Mouse (Mus musculus) small intestine, adult 10 weeks (tissue): ENCODE data around the gene 4933415A04Rik. TPM values are rescaled to one million over a fixed set of nuclear protein-coding genes. Genes with fewer than 3 reads are reported as not detected.

Source experiments
- polyA plus RNA-seq: library from polyadenylated mRNA; stranded (reverse); fragments of 350-450 nt; fragmentation: Illumina TruSeq; extraction: RNeasy Lipid Tissue Mini Kit (QIAGEN cat#74804); gene quantifications from one replicate; pipeline ENCODE4 v1.2.3, GENCODE M21; 2014; ENCODE audit warnings: low replicate concordance

4933415A04Rik gene
- polyA plus RNA-seq: 0.26 TPM

GRCm38 (mm10) chr11:43586324-43587090, at the start of gene 4933415A04Rik:
TSS of gene 4933415A04Rik (plus strand) at chr11:43587040.

GRCm38 (mm10) chr11:43601440-43601839, 14.6 kb downstream of the 4933415A04Rik start, which contains the start of gene Fabp6:
TSS of gene Fabp6 (minus strand) at chr11:43601540.

Other genes starting within 250 kb of the 4933415A04Rik start
- gene Pttg1, start 160.8 kb upstream of the 4933415A04Rik start, polyA plus RNA-seq: 19.0 TPM
- 99.2 TPM for gene Slu7, start 153.3 kb upstream of the 4933415A04Rik start, polyA plus RNA-seq
- gene C1qtnf2, start 112.8 kb upstream of the 4933415A04Rik start, polyA plus RNA-seq: not detected
- gene Ccnjl, start 58.3 kb upstream of the 4933415A04Rik start, polyA plus RNA-seq: 4.2 TPM
- not detected for gene Fabp6, start 14.5 kb downstream of the 4933415A04Rik start, polyA plus RNA-seq
- 41.0 TPM for gene Pwwp2a, start 95.0 kb downstream of the 4933415A04Rik start, polyA plus RNA-seq
- 48.9 TPM for gene Ttc1, start 161.0 kb downstream of the 4933415A04Rik start, polyA plus RNA-seq